Mouse (Mus musculus): Measurements from ENCODE around the gene Cept1. TPM values are rescaled to one million over a fixed set of nuclear protein-coding genes. Genes with fewer than 3 reads are reported as not detected.

The Cept1 gene
- polyA plus RNA-seq, 1 experiment from 2014 or later, result 35.8 TPM

GRCm38 (mm10) chr3:106528032-106528431, 19.6 kb downstream of the Cept1 start:
- Histone ChIP-seq H3K4me2 (no peak overlapping the region), H3K4me1 (no peaks in the 10 kb centered on the region), H3K36me3 (ENCODE audit: poor library complexity, severe bottlenecking) (no peaks in the 10 kb centered on the region), H3K27me3 (no peaks in the 10 kb centered on the region), H3K27ac (no peak overlapping the region), H3K9me3 (replicated peaks) (no peaks in the 10 kb centered on the region), H3K4me3 (no peak overlapping the region), H3K9ac (no peak overlapping the region)
- WGBS, result 88% methylated on average over 2 of the region's 2 CpGs
- ATAC-seq, result no peak

DNA sequence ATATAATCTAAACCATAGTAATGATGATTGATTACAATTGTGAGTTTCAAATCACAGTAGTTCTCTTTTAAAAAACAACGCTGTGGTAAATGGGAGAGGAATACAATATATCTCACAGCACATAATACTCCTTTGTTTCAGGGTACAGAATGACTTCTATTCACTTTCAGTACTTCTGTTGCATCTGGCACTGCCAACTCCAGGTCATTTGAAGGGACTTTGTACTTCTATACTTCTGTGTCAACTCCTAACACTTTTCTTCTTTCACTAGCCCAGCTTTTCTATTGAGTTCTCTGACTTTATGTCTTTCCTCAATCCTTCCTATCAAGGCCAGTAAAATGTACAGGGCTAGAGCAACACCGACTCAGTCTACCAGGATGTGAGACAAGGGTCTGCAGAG, 21.2 kb downstream of the Cept1 start:
- no peak overlapping the region for H3K4me2 ChIP-seq
- H3K4me1 ChIP-seq, result no peaks in the 10 kb centered on the region
- ATAC-seq, result no peak
- H3K9me3 ChIP-seq (replicated peaks), result no peaks in the 10 kb centered on the region
- no peak overlapping the region for H3K9ac ChIP-seq
- no peak overlapping the region for H3K27ac ChIP-seq
- WGBS, result 87% methylated on average over 2 of the region's 2 CpGs
- no peak overlapping the region for H3K4me3 ChIP-seq
- no peaks in the 10 kb centered on the region for H3K27me3 ChIP-seq
- no peaks in the 10 kb centered on the region for H3K36me3 ChIP-seq (ENCODE audit: poor library complexity, severe bottlenecking)

DNA sequence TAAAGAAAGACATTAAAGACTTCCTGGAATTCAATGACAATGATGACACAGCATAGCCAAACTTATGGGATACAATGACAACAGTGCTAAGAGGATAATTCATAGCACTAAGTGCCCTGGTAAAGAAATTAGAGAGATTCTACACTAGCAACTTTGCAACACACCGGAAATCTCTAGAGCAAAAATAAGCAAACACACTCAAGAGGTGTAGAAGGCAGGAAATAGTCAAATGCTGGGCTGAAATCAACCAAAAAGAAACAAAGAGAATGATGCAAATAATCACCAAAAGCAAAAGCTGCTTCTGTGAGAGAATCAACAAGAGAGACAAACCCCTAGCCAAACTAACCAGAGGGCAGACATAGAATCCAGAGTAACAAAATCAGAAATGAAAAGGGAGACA, 24.9 kb downstream of the Cept1 start:
- Histone ChIP-seq H3K4me1 (no peaks in the 10 kb centered on the region), H3K27ac (no peak overlapping the region), H3K9ac (no peak overlapping the region), H3K4me2 (no peak overlapping the region), H3K27me3 (no peaks in the 10 kb centered on the region), H3K36me3 (ENCODE audit: poor library complexity, severe bottlenecking) (no peaks in the 10 kb centered on the region), H3K9me3 (replicated peaks) (no peaks in the 10 kb centered on the region), H3K4me3 (no peak overlapping the region)
- ATAC-seq, result no peak
- WGBS, result 95% methylated on average over 1 of the region's 1 CpGs

DNA sequence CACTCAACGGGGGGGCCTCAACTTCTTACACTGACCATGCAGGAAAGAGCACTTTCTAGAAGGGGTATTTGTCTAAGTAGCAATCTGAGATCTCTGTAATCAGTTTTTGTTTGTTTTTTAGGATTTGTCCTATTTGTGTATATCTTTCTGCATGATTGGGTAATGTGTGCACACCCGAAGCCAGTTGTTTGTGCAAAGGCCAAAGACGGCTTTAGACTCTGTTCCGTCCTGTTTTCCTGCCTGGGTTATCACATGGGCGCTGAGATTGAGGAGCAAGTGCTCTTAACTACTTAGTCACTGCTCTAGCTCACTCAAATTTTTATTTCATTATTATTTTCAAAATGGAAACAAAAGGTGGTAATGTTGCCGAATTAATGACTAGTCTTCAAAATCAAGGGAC, 32.6 kb downstream of the Cept1 start:
- Histone ChIP-seq H3K4me1 (no peaks in the 10 kb centered on the region), H3K27ac (no peak overlapping the region), H3K4me2 (no peak overlapping the region), H3K36me3 (ENCODE audit: poor library complexity, severe bottlenecking) (no peaks in the 10 kb centered on the region), H3K9ac (no peak overlapping the region), H3K9me3 (replicated peaks) (no peaks in the 10 kb centered on the region), H3K27me3 (no peaks in the 10 kb centered on the region), H3K4me3 (no peak overlapping the region)
- 89% methylated on average over 6 of the region's 6 CpGs for WGBS
- ATAC-seq, result no peak

GRCm38 (mm10) chr3:106510669-106511068, 36.9 kb downstream of the Cept1 start:
- Histone ChIP-seq H3K4me3 (no peak overlapping the region), H3K4me2 (no peak overlapping the region), H3K4me1 (no peaks in the 10 kb centered on the region), H3K9me3 (replicated peaks) (no peaks in the 10 kb centered on the region), H3K27ac (no peak overlapping the region), H3K9ac (no peak overlapping the region), H3K27me3 (no peaks in the 10 kb centered on the region), H3K36me3 (ENCODE audit: poor library complexity, severe bottlenecking) (no peaks in the 10 kb centered on the region; the same call in 1 of the 2 replicates)
- no peak for ATAC-seq
- 91% methylated on average over 1 of the region's 1 CpGs for WGBS

DNA sequence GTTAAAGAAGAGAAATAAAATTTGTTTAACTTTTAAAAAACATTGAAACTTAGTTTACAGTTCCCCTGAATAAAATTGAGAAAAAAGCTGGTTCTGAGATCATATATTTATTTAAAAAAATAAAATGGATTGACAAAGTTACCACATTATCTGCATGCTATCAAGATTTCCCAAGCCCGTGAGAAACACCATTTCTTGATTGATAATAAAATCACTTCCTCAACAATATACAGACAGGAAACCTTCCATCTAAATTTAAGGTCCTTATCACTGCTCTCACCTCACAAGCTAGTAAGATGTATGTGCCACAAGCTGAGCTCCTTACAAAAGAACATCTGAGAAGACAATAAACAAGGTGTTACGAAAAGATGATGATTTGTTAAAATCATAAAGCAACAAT, 44.7 kb downstream of the Cept1 start:
- Histone ChIP-seq H3K9ac (no peak overlapping the region), H3K4me1 (no peaks in the 10 kb centered on the region), H3K9me3 (replicated peaks) (no peaks in the 10 kb centered on the region), H3K4me3 (no peak overlapping the region), H3K27ac (no peak overlapping the region), H3K27me3 (no peaks in the 10 kb centered on the region), H3K4me2 (no peak overlapping the region), H3K36me3 (ENCODE audit: poor library complexity, severe bottlenecking) (peaks cover 18% of the 10 kb centered on the region)
- no peak for ATAC-seq
- 93% methylated on average over 2 of the region's 2 CpGs for WGBS

DNA sequence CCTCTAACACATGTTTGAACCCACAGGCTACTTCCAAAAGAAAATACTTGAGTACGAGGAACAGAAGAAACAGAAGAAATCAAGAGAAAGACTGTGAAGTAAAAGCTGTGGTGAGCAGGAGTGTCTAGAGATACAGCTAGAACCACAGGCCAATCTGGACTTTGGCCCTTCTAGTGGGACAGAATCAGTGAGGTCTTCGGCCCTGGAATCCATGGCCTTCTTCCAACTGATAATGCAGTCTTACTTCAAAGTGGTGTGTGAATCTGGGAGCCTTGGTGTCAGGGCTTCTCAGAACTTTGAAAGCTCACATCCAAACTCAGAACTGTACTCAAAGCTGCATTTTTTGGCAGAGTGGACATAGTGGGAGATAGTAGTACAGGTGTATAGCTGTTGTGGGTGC, 47.1 kb downstream of the Cept1 start:
- no peak for ATAC-seq
- H3K4me3 ChIP-seq, result no peak overlapping the region
- no peaks in the 10 kb centered on the region for H3K27me3 ChIP-seq
- 90% methylated on average over 2 of the region's 2 CpGs for whole genome bisulfite sequencing
- H3K9me3 ChIP-seq (replicated peaks), result no peaks in the 10 kb centered on the region
- no peak overlapping the region for H3K27ac ChIP-seq
- H3K4me1 ChIP-seq, result no peaks in the 10 kb centered on the region
- H3K9ac ChIP-seq, result no peak overlapping the region
- H3K36me3 ChIP-seq (ENCODE audit: poor library complexity, severe bottlenecking), result peaks cover 18% of the 10 kb centered on the region
- no peak overlapping the region for H3K4me2 ChIP-seq

DNA sequence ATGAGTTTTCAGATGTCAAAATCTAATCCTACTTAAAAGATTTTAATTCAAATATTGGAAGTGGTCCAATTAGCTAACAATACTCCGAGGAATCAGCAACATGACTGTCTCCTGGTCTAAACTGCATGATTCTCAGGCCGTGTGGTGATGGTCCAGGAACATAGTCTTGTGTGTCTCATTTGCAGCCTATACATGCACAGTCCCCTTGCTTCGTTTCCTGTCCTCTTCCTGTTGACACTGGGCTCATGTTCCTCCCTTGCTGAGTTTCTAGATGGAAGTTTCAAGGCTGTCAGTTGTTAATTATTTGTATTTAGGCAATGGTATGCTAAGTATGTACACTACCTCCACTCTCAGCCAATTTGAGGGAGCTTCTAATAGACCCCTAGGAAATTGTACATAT, 50.6 kb downstream of the Cept1 start:
- 0 out of 2 replicates have a peak, but pooled peaks cover 8% of the 10 kb centered on the region for H3K36me3 ChIP-seq (ENCODE audit: poor library complexity, severe bottlenecking)
- no peak overlapping the region for H3K27ac ChIP-seq
- no peaks in the 10 kb centered on the region for H3K4me1 ChIP-seq
- WGBS, result 81% methylated on average over 3 of the region's 3 CpGs
- no peaks in the 10 kb centered on the region for H3K27me3 ChIP-seq
- H3K4me3 ChIP-seq, result no peak overlapping the region
- H3K9ac ChIP-seq, result no peak overlapping the region
- no peaks in the 10 kb centered on the region for H3K9me3 ChIP-seq (replicated peaks)
- no peak overlapping the region for H3K4me2 ChIP-seq
- no peak for ATAC-seq

DNA sequence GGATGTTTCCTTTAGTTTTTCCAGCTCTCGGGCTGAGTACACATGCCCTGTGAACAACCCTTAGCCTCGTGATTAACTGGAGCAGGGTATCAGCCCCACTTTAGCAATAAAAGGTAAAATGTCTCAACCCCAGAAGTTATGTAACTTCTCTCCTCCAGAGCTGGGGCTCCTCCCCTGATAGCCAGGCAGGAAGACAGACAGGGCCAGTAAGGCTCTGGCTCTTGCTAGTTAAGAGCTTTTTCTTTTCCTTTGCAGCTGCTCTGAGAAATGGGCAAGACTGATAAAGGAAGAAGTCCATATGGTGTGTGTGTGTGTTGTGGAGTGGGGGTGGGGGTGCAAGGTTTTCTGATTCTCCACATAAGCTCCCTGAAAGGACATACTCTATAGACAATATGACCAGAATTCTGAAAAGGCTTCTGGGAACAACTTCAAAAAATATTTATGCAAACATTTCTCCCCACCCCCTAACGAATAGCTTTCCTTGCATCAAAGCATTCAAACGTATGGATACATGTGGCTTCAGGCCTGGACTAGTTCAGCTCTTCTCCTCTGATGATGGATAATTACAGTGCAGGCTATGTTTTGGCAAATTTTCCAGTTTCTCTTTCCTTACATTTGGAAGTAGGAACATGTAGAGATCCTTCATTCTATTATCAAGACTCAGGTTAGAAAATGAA, 51.4 kb downstream of the Cept1 start:
- H3K9ac ChIP-seq, result no peak overlapping the region
- 0 out of 2 replicates have a peak, but pooled peaks cover 3% of the 10 kb centered on the region for H3K36me3 ChIP-seq (ENCODE audit: poor library complexity, severe bottlenecking)
- H3K4me2 ChIP-seq, result no peak overlapping the region
- 75% methylated on average over 4 of the region's 4 CpGs for WGBS
- H3K9me3 ChIP-seq (replicated peaks), result no peaks in the 10 kb centered on the region
- H3K27me3 ChIP-seq, result no peaks in the 10 kb centered on the region
- ATAC-seq, result peak; percentile 38; the same call in 1 of the 2 replicates
- no peaks in the 10 kb centered on the region for H3K4me1 ChIP-seq
- no peak overlapping the region for H3K4me3 ChIP-seq
- no peak overlapping the region for H3K27ac ChIP-seq

- Histone ChIP-seq H3K36me3 (ENCODE audit: poor library complexity, severe bottlenecking) (0 out of 2 replicates have a peak, but pooled peaks cover 3% of the 10 kb centered on the region), H3K9ac (no peak overlapping the region), H3K4me2 (no peak overlapping the region), H3K9me3 (replicated peaks) (no peaks in the 10 kb centered on the region), H3K27me3 (no peaks in the 10 kb centered on the region), H3K27ac (no peak overlapping the region), H3K4me1 (no peaks in the 10 kb centered on the region), H3K4me3 (no peak overlapping the region)
- WGBS, result 90% methylated on average over 1 of the region's 1 CpGs
- no peak for ATAC-seq
Observed at GRCm38 (mm10) chr3:106495346-106496044, 52.1 kb downstream of the Cept1 start.

GRCm38 (mm10) chr3:106494417-106494950, 53.1 kb downstream of the Cept1 start:
- ATAC-seq, result no peak
- H3K4me3 ChIP-seq, result no peak overlapping the region
- no peaks in the 10 kb centered on the region for H3K27me3 ChIP-seq
- WGBS, result 92% methylated on average over 1 of the region's 1 CpGs
- no peaks in the 10 kb centered on the region for H3K9me3 ChIP-seq (replicated peaks)
- H3K9ac ChIP-seq, result no peak overlapping the region
- 0 out of 2 replicates have a peak, but pooled peaks cover 3% of the 10 kb centered on the region for H3K36me3 ChIP-seq (ENCODE audit: poor library complexity, severe bottlenecking)
- no peak overlapping the region for H3K4me2 ChIP-seq
- H3K4me1 ChIP-seq, result no peaks in the 10 kb centered on the region
- no peak overlapping the region for H3K27ac ChIP-seq

GRCm38 (mm10) chr3:106493882-106494281, 53.7 kb downstream of the Cept1 start:
- no peaks in the 10 kb centered on the region for H3K9me3 ChIP-seq (replicated peaks)
- no peak overlapping the region for H3K4me3 ChIP-seq
- H3K27ac ChIP-seq, result no peak overlapping the region
- 0 out of 2 replicates have a peak, but pooled peaks cover 3% of the 10 kb centered on the region for H3K36me3 ChIP-seq (ENCODE audit: poor library complexity, severe bottlenecking)
- H3K4me1 ChIP-seq, result no peaks in the 10 kb centered on the region
- 91% methylated on average over 3 of the region's 3 CpGs for WGBS
- no peaks in the 10 kb centered on the region for H3K27me3 ChIP-seq
- H3K9ac ChIP-seq, result no peak overlapping the region
- no peak overlapping the region for H3K4me2 ChIP-seq
- no peak for ATAC-seq
